Mouse (Mus musculus) liver, adult 2 months (tissue): ENCODE measurements around the gene Gm10320. TPM values are rescaled to one million over a fixed set of nuclear protein-coding genes. Genes with fewer than 3 reads are reported as not detected.

Source experiments
- DNase-seq: peaks from one replicate; pipeline ENCODE4 v3.0.0-alpha.2; 2011; ENCODE audit warnings: low read depth, low spot score; ENCODE audit errors: extremely low read depth
- H3K27ac ChIP-seq: fragments of 200-500 bp; replicated peaks from 2 replicates; pipeline ENCODE4 v1.5.1; 2012; ENCODE audit warnings: low read depth, mild to moderate bottlenecking, control low read depth, inconsistent platforms, low read length; ENCODE audit not compliant: insufficient read depth
- H3K27me3 ChIP-seq: fragments of 200-500 bp; 2 replicates; pipeline ENCODE4 v1.6.1; 2012; ENCODE audit warnings: mild to moderate bottlenecking, moderate library complexity, low read length, inconsistent platforms; ENCODE audit not compliant: control insufficient read depth, insufficient read depth
- H3K36me3 ChIP-seq: fragments of 200-500 bp; 2 replicates; pipeline ENCODE4 v1.6.1; 2012; ENCODE audit warnings: low read length, inconsistent platforms; ENCODE audit not compliant: control insufficient read depth, insufficient read depth
- H3K4me1 ChIP-seq: fragments of 200-500 bp; 2 replicates; pipeline ENCODE4 v1.6.1; 2011; ENCODE audit warnings: low read length; ENCODE audit not compliant: control insufficient read depth, insufficient read depth
- H3K4me3 ChIP-seq: fragments of 200-500 bp; 2 replicates; pipeline ENCODE4 v1.5.1; 2011; ENCODE audit warnings: low read depth, mild to moderate bottlenecking, control low read depth, low read length, moderate library complexity; ENCODE audit not compliant: insufficient read depth
- H3K79me2 ChIP-seq: fragments of 200-500 bp; 2 replicates; pipeline ENCODE4 v1.6.1; 2012; ENCODE audit warnings: inconsistent platforms, mild to moderate bottlenecking, low read length, moderate library complexity; ENCODE audit not compliant: control insufficient read depth, insufficient read depth
- H3K9ac ChIP-seq: fragments of 200-500 bp; 2 replicates; pipeline ENCODE4 v1.6.1; 2012; ENCODE audit warnings: low read depth, mild to moderate bottlenecking, control low read depth, inconsistent platforms, low read length
- CTCF ChIP-seq: fragments of 200-500 bp; IDR thresholded peaks from 2 replicates; pipeline ENCODE4 v1.5.1; 2011; ENCODE audit warnings: low read depth, low read length, control low read depth
- POLR2A ChIP-seq: fragments of 200-500 bp; IDR thresholded peaks from 2 replicates; pipeline ENCODE4 v1.6.1; 2011; ENCODE audit warnings: low read length, control low read depth; ENCODE audit not compliant: insufficient read depth; ENCODE audit errors: extremely low read depth
- WGBS: fragments of 180-500 bp; shearing (Covaris S2); methylation state at CpG from one replicate; pipeline ENCODE4 v1.1.7; 2018; 5-methylcytosine and 5-hydroxymethylcytosine counted together
- polyA plus RNA-seq: library from polyadenylated mRNA; depleted of rRNA; stranded (reverse); fragments of >200 nt; gene quantifications from 2 replicates; pipeline ENCODE4 v1.2.3, GENCODE M21; 2012
- total RNA-seq: library from RNA; depleted of rRNA; stranded (reverse); fragments of >200 nt; gene quantifications from 2 replicates; pipeline ENCODE4 v1.2.3, GENCODE M21; 2014

Gene Gm10320
- total and polyA plus RNA-seq, 2 experiments = 0.37 to 0.70 TPM

- Histone ChIP-seq H3K27me3 (peaks cover 3% of the 10 kb centered on the region; the same call in 1 of the 2 replicates), H3K79me2 (no peaks in the 10 kb centered on the region), H3K36me3 (no peaks in the 10 kb centered on the region), H3K4me1 (no peaks in the 10 kb centered on the region), H3K27ac (no peak overlapping the region), H3K9ac (no peak overlapping the region), H3K4me3 (no peak overlapping the region)
- WGBS = 58% methylated on average over 6 of the region's 6 CpGs
- DNase-seq = no peak
- TF ChIP-seq CTCF (no peak), POLR2A (no peak)
These were observed 20.0 kb downstream of the Gm10320 start for GRCm38 (mm10) chr13:98471756-98472155.

GRCm38 (mm10) chr13:98470321-98470720 lies 21.5 kb downstream of the Gm10320 start:
- no peak for DNase-seq
- no peaks in the 10 kb centered on the region for H3K4me1 ChIP-seq
- no peak overlapping the region for H3K4me3 ChIP-seq
- H3K9ac ChIP-seq = no peak overlapping the region
- WGBS = 80% methylated on average over 12 of the region's 12 CpGs
- H3K27ac ChIP-seq = no peak overlapping the region
- TF ChIP-seq CTCF (no peak), POLR2A (no peak)
- no peaks in the 10 kb centered on the region for H3K79me2 ChIP-seq
- no peaks in the 10 kb centered on the region for H3K36me3 ChIP-seq
- H3K27me3 ChIP-seq = 0 out of 2 replicates have a peak, but pooled peaks cover 3% of the 10 kb centered on the region

GRCm38 (mm10) chr13:98469916-98470315 lies 21.9 kb downstream of the Gm10320 start:
- H3K4me1 ChIP-seq = no peaks in the 10 kb centered on the region
- no peak overlapping the region for H3K27ac ChIP-seq
- no peaks in the 10 kb centered on the region for H3K36me3 ChIP-seq
- WGBS = 63% methylated on average over 4 of the region's 4 CpGs
- 0 out of 2 replicates have a peak, but pooled peaks cover 3% of the 10 kb centered on the region for H3K27me3 ChIP-seq
- H3K9ac ChIP-seq = no peak overlapping the region
- no peak for DNase-seq
- H3K79me2 ChIP-seq = no peaks in the 10 kb centered on the region
- H3K4me3 ChIP-seq = no peak overlapping the region
- no peak for TF ChIP-seq POLR2A
- no peak for TF ChIP-seq CTCF

DNA sequence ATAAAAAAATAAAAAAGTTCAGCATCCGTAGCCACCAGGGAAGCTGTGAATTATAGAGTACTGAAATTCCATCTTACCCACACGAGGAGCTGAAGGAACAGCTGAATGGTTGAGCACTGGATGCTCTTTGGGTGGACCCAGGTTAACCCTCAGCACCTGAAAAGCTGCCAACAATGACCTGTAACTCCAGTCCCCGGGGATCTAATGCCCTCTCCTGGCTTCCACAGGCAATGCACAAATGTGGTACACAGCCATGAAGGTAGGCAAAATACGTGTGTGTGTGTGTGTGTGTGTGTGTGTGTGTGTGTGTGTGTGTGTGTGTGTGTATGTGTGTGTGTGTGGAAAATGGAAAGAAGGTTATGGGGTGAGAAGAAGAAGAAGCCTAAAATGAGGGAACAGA lies 30.3 kb downstream of the Gm10320 start:
- no peaks in the 10 kb centered on the region; the same call in 1 of the 2 replicates for H3K27me3 ChIP-seq
- no peak overlapping the region for H3K9ac ChIP-seq
- no peaks in the 10 kb centered on the region for H3K79me2 ChIP-seq
- WGBS = 72% methylated on average over 4 of the region's 4 CpGs
- no peaks in the 10 kb centered on the region for H3K4me1 ChIP-seq
- no peak for DNase-seq
- no peak overlapping the region for H3K27ac ChIP-seq
- no peak overlapping the region for H3K4me3 ChIP-seq
- TF ChIP-seq POLR2A (no peak), CTCF (no peak)
- H3K36me3 ChIP-seq = no peaks in the 10 kb centered on the region

GRCm38 (mm10) chr13:98456398-98456797 lies 35.4 kb downstream of the Gm10320 start:
- no peak for DNase-seq
- no peak for TF ChIP-seq CTCF
- no peak for TF ChIP-seq POLR2A
- 53% methylated on average over 2 of the region's 2 CpGs for WGBS

GRCm38 (mm10) chr13:98455646-98456045 lies 36.2 kb downstream of the Gm10320 start:
- no peak for DNase-seq
- Histone ChIP-seq H3K79me2 (no peaks in the 10 kb centered on the region), H3K4me3 (no peak overlapping the region), H3K9ac (no peak overlapping the region), H3K36me3 (no peaks in the 10 kb centered on the region), H3K27me3 (no peaks in the 10 kb centered on the region; the same call in 1 of the 2 replicates), H3K27ac (no peak overlapping the region), H3K4me1 (no peaks in the 10 kb centered on the region)
- 82% methylated on average over 10 of the region's 10 CpGs for WGBS
- TF ChIP-seq POLR2A (no peak), CTCF (no peak)

More at GRCm38 (mm10) chr13:98456398-98456797, 35.4 kb downstream of the Gm10320 start:
- Histone ChIP-seq H3K79me2 (no peaks in the 10 kb centered on the region), H3K36me3 (no peaks in the 10 kb centered on the region), H3K9ac (no peak overlapping the region), H3K27me3 (no peaks in the 10 kb centered on the region; the same call in 1 of the 2 replicates), H3K4me1 (no peaks in the 10 kb centered on the region), H3K27ac (no peak overlapping the region), H3K4me3 (no peak overlapping the region)
